Mouse (Mus musculus): ENCODE results near the gene Med19. TPM values are rescaled to one million over a fixed set of nuclear protein-coding genes. Genes with fewer than 3 reads are reported as not detected.

Med19 gene
- total RNA-seq, 2 experiments from 2014 or later, result 29.3 to 47.5 TPM

Other genes starting within 250 kb of the Med19 start
- 7.1 and 14.4 TPM in 2 replicates for gene Tfpi, start 201.6 kb upstream of the Med19 start, total RNA-seq (2015; ENCODE audit: low replicate concordance)
- gene Tfpi, start 201.6 kb upstream of the Med19 start, total RNA-seq (2017; ENCODE audit: low replicate concordance), result 2.4 and 2.9 TPM in 2 replicates
- gene Ctnnd1, start 27.6 kb upstream of the Med19 start, total RNA-seq (2015; ENCODE audit: low replicate concordance), result 11.2 and 15.1 TPM in 2 replicates
- gene Ctnnd1, start 27.6 kb upstream of the Med19 start, total RNA-seq (2017; ENCODE audit: low replicate concordance), result 7.0 and 18.7 TPM in 2 replicates
- gene Btbd18, start 19.3 kb upstream of the Med19 start, total RNA-seq (2015; ENCODE audit: low replicate concordance), result not detected in 2 replicates
- not detected in 2 replicates for gene Btbd18, start 19.3 kb upstream of the Med19 start, total RNA-seq (2017; ENCODE audit: low replicate concordance)
- gene Selenoh, start 7.6 kb upstream of the Med19 start, total RNA-seq (2015; ENCODE audit: low replicate concordance), result 59.8 and 66.2 TPM in 2 replicates
- gene Selenoh, start 7.6 kb upstream of the Med19 start, total RNA-seq (2017; ENCODE audit: low replicate concordance), result 21.6 and 28.2 TPM in 2 replicates
- not detected in 2 replicates for gene Gm28635, start 361 bp upstream of the Med19 start, total RNA-seq (2015; ENCODE audit: low replicate concordance)
- gene Gm28635, start 361 bp upstream of the Med19 start, total RNA-seq (2017; ENCODE audit: low replicate concordance), result 1.1 TPM in 1 of 2 replicates, not detected in the other
- gene Tmx2, start 738 bp downstream of the Med19 start, total RNA-seq (2015; ENCODE audit: low replicate concordance), result 52.4 and 74.6 TPM in 2 replicates
- 42.6 and 43.2 TPM in 2 replicates for gene Tmx2, start 738 bp downstream of the Med19 start, total RNA-seq (2017; ENCODE audit: low replicate concordance)
- 67.0 and 77.5 TPM in 2 replicates for gene Zdhhc5, start 36.8 kb downstream of the Med19 start, total RNA-seq (2015; ENCODE audit: low replicate concordance)
- 83.7 and 85.0 TPM in 2 replicates for gene Zdhhc5, start 36.8 kb downstream of the Med19 start, total RNA-seq (2017; ENCODE audit: low replicate concordance)
- 67.4 and 70.0 TPM in 2 replicates for gene Clp1, start 48.9 kb downstream of the Med19 start, total RNA-seq (2015; ENCODE audit: low replicate concordance)
- gene Clp1, start 48.9 kb downstream of the Med19 start, total RNA-seq (2017; ENCODE audit: low replicate concordance), result 26.2 and 54.4 TPM in 2 replicates
- gene Ypel4, start 55.7 kb downstream of the Med19 start, total RNA-seq (2015; ENCODE audit: low replicate concordance), result 377 and 399 TPM in 2 replicates
- 327 and 382 TPM in 2 replicates for gene Ypel4, start 55.7 kb downstream of the Med19 start, total RNA-seq (2017; ENCODE audit: low replicate concordance)
- not detected in 2 replicates for gene Gm19426, start 65.3 kb downstream of the Med19 start, total RNA-seq (2015; ENCODE audit: low replicate concordance)
- not detected in 2 replicates for gene Gm19426, start 65.3 kb downstream of the Med19 start, total RNA-seq (2017; ENCODE audit: low replicate concordance)
- gene Serping1, start 97.0 kb downstream of the Med19 start, total RNA-seq (2015; ENCODE audit: low replicate concordance), result 0.72 and 12.6 TPM in 2 replicates
- 1.8 and 3.8 TPM in 2 replicates for gene Serping1, start 97.0 kb downstream of the Med19 start, total RNA-seq (2017; ENCODE audit: low replicate concordance)
- 424 and 462 TPM in 2 replicates for gene Ube2l6, start 120.4 kb downstream of the Med19 start, total RNA-seq (2015; ENCODE audit: low replicate concordance)
- gene Ube2l6, start 120.4 kb downstream of the Med19 start, total RNA-seq (2017; ENCODE audit: low replicate concordance), result 282 and 312 TPM in 2 replicates
- gene Smtnl1, start 144.2 kb downstream of the Med19 start, total RNA-seq (2015; ENCODE audit: low replicate concordance), result not detected in 2 replicates
- gene Smtnl1, start 144.2 kb downstream of the Med19 start, total RNA-seq (2017; ENCODE audit: low replicate concordance), result not detected in 2 replicates
- 16.8 and 17.3 TPM in 2 replicates for gene Timm10, start 148.6 kb downstream of the Med19 start, total RNA-seq (2015; ENCODE audit: low replicate concordance)
- 6.5 TPM in 1 of 2 replicates, not detected in the other for gene Timm10, start 148.6 kb downstream of the Med19 start, total RNA-seq (2017; ENCODE audit: low replicate concordance)
- gene Slc43a1, start 160.4 kb downstream of the Med19 start, total RNA-seq (2015; ENCODE audit: low replicate concordance), result 716 and 794 TPM in 2 replicates
- 395 and 487 TPM in 2 replicates for gene Slc43a1, start 160.4 kb downstream of the Med19 start, total RNA-seq (2017; ENCODE audit: low replicate concordance)
- not detected in 2 replicates for gene Rtn4rl2, start 208.3 kb downstream of the Med19 start, total RNA-seq (2015; ENCODE audit: low replicate concordance)
- gene Rtn4rl2, start 208.3 kb downstream of the Med19 start, total RNA-seq (2017; ENCODE audit: low replicate concordance), result not detected in 2 replicates

Measured in erythroid progenitor cell, adult 5-6 weeks (primary cell).